In the genomic region with DNA sequence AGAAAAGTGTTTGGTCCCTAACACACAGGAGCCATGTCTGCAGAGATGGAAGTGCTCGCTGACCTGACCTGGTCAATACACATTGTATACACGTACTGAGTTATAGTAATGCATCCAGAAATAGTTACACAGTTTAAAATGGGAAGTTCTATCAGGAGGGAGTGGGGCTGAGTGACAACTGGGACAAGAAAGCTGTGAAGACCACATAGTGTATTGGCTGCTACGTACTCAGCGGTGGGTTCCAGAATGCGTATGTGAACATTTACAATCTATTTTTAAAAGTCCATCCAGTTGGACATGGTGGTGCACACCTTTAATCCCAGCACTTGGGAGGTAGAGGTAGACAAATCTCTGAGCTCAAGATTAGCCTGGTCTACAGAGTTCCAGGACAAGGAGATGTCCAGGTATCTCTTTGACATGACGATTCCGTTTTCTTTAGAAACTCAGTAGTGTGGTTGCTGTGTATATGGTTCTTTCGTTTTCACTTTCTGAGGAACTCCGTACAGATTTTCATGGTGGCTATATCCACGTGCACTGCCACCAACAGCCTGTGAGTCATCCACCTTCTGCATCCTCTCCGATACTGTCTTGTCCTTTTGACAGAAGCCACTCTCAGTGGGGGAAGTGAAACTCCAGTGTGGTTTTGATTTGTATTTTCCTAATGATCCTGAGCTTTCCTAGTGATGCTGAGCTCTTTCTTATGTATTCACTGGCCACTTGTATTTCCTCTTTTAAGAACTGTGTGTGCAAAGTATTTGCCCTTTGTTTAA, we compare ENCODE assay signal across 11 mouse cellular contexts.
DNase-seq lines count a peak whose midpoint lies in the region; ATAC-seq and TF ChIP-seq lines count a peak whose summit lies in the region.
"Had no signal": no experiment of that assay in that cellular context is flagged by ENCODE, and none has a peak within 500 bp of the region (broad histone marks: within the 10 kb centered on the region; RNA-seq: fewer than 3 reads in every experiment).

No protein-coding gene starts in this region.

- ATAC-seq in megakaryocyte, adult 5-6 weeks (ENCODE audit: poor library complexity, severe bottlenecking), result peak; percentile 96

- H3K27ac ChIP-seq in thymus, adult 2 months (ENCODE audit: control insufficient read depth, insufficient read depth, low read length), result no peak overlapping the region
- H3K27ac ChIP-seq: limb, embryonic 10.5 days had no signal

- TF ChIP-seq POLR2A in thymus, adult 2 months (IDR thresholded peaks at IDR 0.05; ENCODE audit: control insufficient read depth, extremely low read depth, insufficient read depth, low read length, poor library complexity), result no peak

- 23% methylated on average over 11 of the region's 11 CpGs for WGBS in thymus, adult 2 months

- H3K36me3 ChIP-seq in thymus, adult 2 months (ENCODE audit: control insufficient read depth, insufficient read depth, low read length), result no peaks in the 10 kb centered on the region
- H3K36me3 ChIP-seq: limb, embryonic 10.5 days had no signal

- peak; percentile 18 for DNase-seq in adrenal gland, adult 2 months
- DNase-seq in adrenal gland, postnatal 14 days, result no peak
- peak; percentile 5 for DNase-seq in thymus, adult 2 months
- no peak for DNase-seq in thymus, adult 18-20 months
- no peak for DNase-seq in gastrocnemius, postnatal 4 days (ENCODE audit: low spot score in 2 of 2)
- no peak for DNase-seq in layer of hippocampus, postnatal 25 days (ENCODE audit: extremely low spot score in 1 of 2, low spot score in 1 of 2)
- no peak for DNase-seq in kidney, adult 9 months
- DNase-seq: cerebellum, postnatal 14 days; gastrocnemius, postnatal 10 days had no signal

- no peaks in the 10 kb centered on the region for H3K27me3 ChIP-seq in thymus, adult 2 months (ENCODE audit: control insufficient read depth, insufficient read depth, low read length)

- no peak for TF ChIP-seq CTCF in thymus, adult 2 months (IDR thresholded peaks at IDR 0.05; ENCODE audit: borderline replicate concordance, control insufficient read depth, extremely low read depth, insufficient read depth, low read length, poor library complexity)

- peaks cover 2% of the 10 kb centered on the region; the same call in 1 of the 2 replicates for H3K4me1 ChIP-seq in thymus, adult 2 months (replicated peaks; ENCODE audit: control insufficient read depth, insufficient read depth, low read length)
- H3K4me1 ChIP-seq: limb, embryonic 10.5 days had no signal

- no peak overlapping the region for H3K4me3 ChIP-seq in thymus, adult 2 months (ENCODE audit: control insufficient read depth, insufficient read depth, low read length)
- H3K4me3 ChIP-seq: limb, embryonic 10.5 days had no signal

Comparison
In these comparisons a context has a peak if more than half of its experiments do, and no peak if none do; other contexts are left out.
1. DNase-seq: peak in adrenal gland, adult 2 months (single experiment) and thymus, adult 2 months (single experiment); none in adrenal gland, postnatal 14 days (single experiment), thymus, adult 18-20 months (0 of 2), gastrocnemius, postnatal 4 days (0 of 2), layer of hippocampus, postnatal 25 days (0 of 2) and kidney, adult 9 months (single experiment).